Mouse (Mus musculus) left cerebral cortex, postnatal 10 days (tissue): ENCODE results near the gene Gm8947. TPM values are rescaled to one million over a fixed set of nuclear protein-coding genes. Genes with fewer than 3 reads are reported as not detected.
"Not testable (repeated sequence)": the region's sequence is repeated elsewhere in the genome, so short reads cannot be mapped to it uniquely, and the experiment has no call there.

ENCODE experiments used
- DNase-seq, 2 experiments: peaks; one replicate each; pipeline ENCODE4 v3.0.0; 2021 to 2022; ENCODE audit warnings: low spot score in 2 of 2, mixed read lengths in 1 of 2; ENCODE audit errors: extremely low spot score in 1 of 2
- intact Hi-C: fragments of 180-260 bp; cut with DNase I; formaldehyde crosslinking; loops from one replicate; pipeline ENCODE4 v1.15.1; 2025
- total RNA-seq, 2 experiments: library from RNA; stranded (reverse); gene quantifications; 2 replicates each; pipeline ENCODE4 v1.2.3; 2021

Gene Gm8947
- total RNA-seq, 2 experiments from 2014 or later, result not detected

GRCm38 (mm10) chr1:151177937-151178271 lies 14.3 kb upstream of the Gm8947 start:
- no peak for DNase-seq
- intact Hi-C loops, result no loop called here

GRCm38 (mm10) chr1:151178505-151179083 lies 13.6 kb upstream of the Gm8947 start:
- no peak for DNase-seq
- intact Hi-C loops, result no loop called here

- intact Hi-C loops, result no loop called here
- no peak for DNase-seq
Measured at GRCm38 (mm10) chr1:151180167-151180566, 12.0 kb upstream of the Gm8947 start.

- intact Hi-C loops, DNase-seq: not testable (repeated sequence)
Measured at GRCm38 (mm10) chr1:151182266-151182665, 9.9 kb upstream of the Gm8947 start, which contains the start of gene Gm47985. Gm47985 (plus strand) TSS chr1:151182537.

GRCm38 (mm10) chr1:151186186-151186585 lies 6.0 kb upstream of the Gm8947 start:
- intact Hi-C loops, DNase-seq: not testable (repeated sequence)

- intact Hi-C loops, DNase-seq: not testable (repeated sequence)
Measured at GRCm38 (mm10) chr1:151186879-151187424, 5.2 kb upstream of the Gm8947 start.

GRCm38 (mm10) chr1:151188469-151188868 lies 3.7 kb upstream of the Gm8947 start:
- intact Hi-C loops, result no loop called here
- DNase-seq, result no peak

GRCm38 (mm10) chr1:151192739-151193138 lies 563 bp downstream of the Gm8947 start:
- intact Hi-C loops, DNase-seq: not testable (repeated sequence)

GRCm38 (mm10) chr1:151195986-151196385 lies 3.8 kb downstream of the Gm8947 start:
- DNase-seq, intact Hi-C loops: not testable (repeated sequence)

- intact Hi-C loops, DNase-seq: not testable (repeated sequence)
Measured at GRCm38 (mm10) chr1:151196690-151197089, 4.5 kb downstream of the Gm8947 start.

- intact Hi-C loops, result not testable (repeated sequence)
Measured at GRCm38 (mm10) chr1:151198120-151198519, 5.9 kb downstream of the Gm8947 start, which contains the start of gene Gm47995. Gm47995 (plus strand) TSS chr1:151198448.

GRCm38 (mm10) chr1:151200620-151201019 lies 8.4 kb downstream of the Gm8947 start:
- DNase-seq, intact Hi-C loops: not testable (repeated sequence)

More at GRCm38 (mm10) chr1:151198120-151198519, 5.9 kb downstream of the Gm8947 start, which contains the start of gene Gm47995:
- not testable (repeated sequence) for DNase-seq

GRCm38 (mm10) chr1:151202771-151203170 lies 10.6 kb downstream of the Gm8947 start:
- intact Hi-C loops, DNase-seq: not testable (repeated sequence)

- DNase-seq, intact Hi-C loops: not testable (repeated sequence)
Measured at GRCm38 (mm10) chr1:151203818-151204217, 11.6 kb downstream of the Gm8947 start, which contains the start of gene 3110040M04Rik. 3110040M04Rik (plus strand) TSS chr1:151204121.

- intact Hi-C loops, result not testable (repeated sequence)
Measured at GRCm38 (mm10) chr1:151208493-151208892, 16.3 kb downstream of the Gm8947 start.

GRCm38 (mm10) chr1:151208944-151209343 lies 16.8 kb downstream of the Gm8947 start:
- DNase-seq, intact Hi-C loops: not testable (repeated sequence)

More at GRCm38 (mm10) chr1:151208493-151208892, 16.3 kb downstream of the Gm8947 start:
- not testable (repeated sequence) for DNase-seq

GRCm38 (mm10) chr1:151209824-151210355 lies 17.7 kb downstream of the Gm8947 start, which contains the start of gene Gm47996:
Gm47996 (plus strand) TSS chr1:151210131.
- intact Hi-C loops, DNase-seq: not testable (repeated sequence)

- intact Hi-C loops, DNase-seq: not testable (repeated sequence)
Measured at GRCm38 (mm10) chr1:151211666-151212065, 19.5 kb downstream of the Gm8947 start.

- DNase-seq, result no peak
- intact Hi-C loops, result no loop called here
Measured at GRCm38 (mm10) chr1:151214862-151215261, 22.7 kb downstream of the Gm8947 start.

- intact Hi-C loops, result no loop called here
- no peak for DNase-seq
Measured at GRCm38 (mm10) chr1:151215985-151216384, 23.8 kb downstream of the Gm8947 start.
